Mouse (Mus musculus) gastrocnemius, adult 8-10 months (tissue): ENCODE data around the gene Prim2. TPM values are rescaled to one million over a fixed set of nuclear protein-coding genes. Genes with fewer than 3 reads are reported as not detected.
"Not testable (repeated sequence)": the region's sequence is repeated elsewhere in the genome, so short reads cannot be mapped to it uniquely, and the experiment has no call there.

Experiments used
- DNase-seq, 2 experiments: peaks; one replicate each; pipeline ENCODE4 v3.0.0; 2022; ENCODE audit warnings: low spot score in 2 of 2
- total RNA-seq, 4 experiments: library from RNA; stranded (reverse); gene quantifications; 2 replicates each; pipeline ENCODE4 v1.2.4; 2022

Prim2 gene
- total RNA-seq, 4 experiments from 2014 or later, result 0.90 to 1.5 (median 1.2) TPM

DNA sequence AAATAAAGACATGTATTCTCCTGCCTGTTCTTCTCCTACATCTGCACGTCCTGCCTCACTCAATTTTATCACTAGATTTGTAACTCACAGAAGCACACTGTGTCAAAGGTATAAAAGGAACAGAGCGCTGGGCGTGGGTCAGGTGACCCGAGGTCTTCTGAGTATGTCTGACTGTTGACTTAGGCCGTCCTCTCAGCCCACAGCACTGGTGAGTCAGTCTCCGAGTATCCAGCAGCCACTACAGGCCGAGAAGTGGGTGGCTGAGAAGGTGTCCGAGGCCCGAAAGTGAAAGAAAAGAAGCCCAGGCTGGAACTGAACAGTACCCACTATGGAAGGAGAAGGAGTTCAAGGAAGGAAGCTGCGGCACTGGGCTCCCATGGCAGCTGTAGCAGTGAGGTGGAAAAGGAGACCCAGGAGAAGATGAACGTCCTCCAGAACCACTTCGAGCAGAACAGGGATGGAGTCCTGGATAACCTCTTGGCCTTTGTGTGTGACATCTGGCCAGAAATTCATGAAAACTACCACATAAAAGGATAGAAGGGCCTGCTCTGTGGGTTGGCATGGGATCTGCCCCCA lies 11.9 kb downstream of the Prim2 start:
- DNase-seq, result no peak

DNA sequence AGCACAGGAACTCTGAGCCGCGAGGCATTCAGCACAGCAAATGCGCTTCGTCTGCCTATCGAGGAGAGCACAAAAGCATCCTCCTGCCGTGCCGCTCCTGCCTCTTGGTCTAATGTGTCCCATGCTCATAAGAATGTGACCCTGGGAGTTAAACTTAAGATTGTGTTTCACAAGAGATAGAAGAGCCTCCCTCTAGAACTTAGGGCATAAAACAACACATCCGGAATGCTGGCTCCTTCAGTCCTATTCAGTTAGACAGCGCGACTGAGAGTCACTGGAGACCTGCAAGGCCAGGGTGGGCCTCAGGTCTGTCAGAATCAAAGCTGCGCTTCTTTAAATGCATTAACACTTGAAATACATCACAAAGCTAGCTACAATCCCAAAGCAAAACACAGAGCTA lies 18.7 kb downstream of the Prim2 start:
- DNase-seq, result no peak

DNA sequence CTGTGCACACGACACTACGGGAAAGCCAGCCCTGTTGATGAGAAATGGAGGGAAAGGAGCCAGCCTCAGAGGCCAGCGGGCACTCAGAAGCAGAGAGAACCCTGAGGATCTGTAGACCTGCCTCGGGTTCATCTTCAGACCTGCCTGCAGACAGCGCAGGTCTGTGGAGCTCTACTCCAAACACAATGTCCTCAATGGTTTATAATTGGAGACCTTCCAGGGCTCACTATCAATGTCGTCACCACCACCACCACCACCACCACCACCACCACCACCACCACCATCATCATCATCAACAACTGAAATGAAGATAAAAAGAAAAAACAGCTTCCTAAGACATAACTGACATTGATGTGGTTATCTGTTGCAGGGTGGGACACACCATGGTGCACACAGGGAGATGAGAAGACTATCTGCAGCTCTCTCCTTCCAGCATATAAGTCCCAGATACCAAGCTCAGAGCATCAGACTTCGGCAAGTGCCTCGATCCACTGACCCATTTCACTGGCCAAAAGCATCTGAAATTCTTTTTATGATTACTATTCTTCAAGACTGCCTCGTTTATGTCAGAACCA lies 20.0 kb downstream of the Prim2 start:
- DNase-seq, result no peak

DNA sequence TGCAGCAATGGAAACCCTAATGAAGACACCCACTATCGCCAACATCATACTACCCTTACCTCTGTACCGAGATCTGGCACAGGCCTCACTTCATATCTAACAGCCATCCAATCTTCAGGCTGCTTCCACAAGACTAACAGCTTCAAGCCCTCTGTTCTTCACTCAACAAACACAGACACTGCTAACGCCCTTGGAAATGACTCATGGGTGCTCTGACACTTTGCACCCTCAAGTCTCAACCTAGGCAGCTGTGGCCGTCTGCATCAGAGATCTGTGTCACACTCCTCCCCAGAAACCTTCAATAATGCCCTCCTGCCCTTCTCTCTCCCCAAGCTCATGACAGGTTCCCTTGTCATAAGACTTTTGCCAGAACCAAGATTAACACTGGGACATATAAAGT lies 20.6 kb downstream of the Prim2 start:
- no peak for DNase-seq

DNA sequence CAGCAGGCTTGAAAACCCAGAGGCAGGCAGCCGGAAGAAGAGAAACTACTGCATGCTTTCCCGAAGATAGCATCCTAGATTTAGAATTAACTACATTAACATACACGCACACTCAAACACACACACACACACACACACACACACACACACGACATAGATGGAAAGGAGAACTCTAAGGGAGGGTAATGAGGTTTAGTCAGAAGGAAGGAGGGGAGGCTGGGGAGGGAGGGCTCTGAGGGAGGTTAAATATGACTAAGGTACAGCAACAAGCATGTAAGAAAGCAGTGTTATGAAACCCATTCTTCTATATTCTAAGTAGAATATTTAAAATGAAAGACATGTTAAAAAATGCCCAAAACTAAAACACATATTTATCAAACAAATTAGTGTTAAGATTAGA lies 21.9 kb downstream of the Prim2 start:
- no peak for DNase-seq

DNA sequence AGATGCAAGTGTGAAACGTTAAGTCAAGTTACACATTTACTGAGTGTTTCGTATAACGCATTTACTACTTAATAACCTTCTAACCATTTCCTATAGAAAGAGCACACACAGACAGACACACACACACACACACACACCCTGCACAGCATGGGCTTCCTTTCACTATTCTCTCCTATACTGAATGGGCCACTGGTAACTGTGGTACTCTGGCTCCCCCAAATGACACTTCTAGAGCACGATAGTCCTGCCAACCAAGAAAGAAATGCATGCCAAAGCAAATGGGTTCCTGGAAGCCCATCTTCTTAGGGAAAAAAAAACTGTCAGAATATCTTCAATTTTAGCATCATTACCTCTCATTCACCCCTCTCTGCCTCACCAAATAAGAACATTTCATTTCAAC lies 22.4 kb downstream of the Prim2 start:
- no peak for DNase-seq

DNA sequence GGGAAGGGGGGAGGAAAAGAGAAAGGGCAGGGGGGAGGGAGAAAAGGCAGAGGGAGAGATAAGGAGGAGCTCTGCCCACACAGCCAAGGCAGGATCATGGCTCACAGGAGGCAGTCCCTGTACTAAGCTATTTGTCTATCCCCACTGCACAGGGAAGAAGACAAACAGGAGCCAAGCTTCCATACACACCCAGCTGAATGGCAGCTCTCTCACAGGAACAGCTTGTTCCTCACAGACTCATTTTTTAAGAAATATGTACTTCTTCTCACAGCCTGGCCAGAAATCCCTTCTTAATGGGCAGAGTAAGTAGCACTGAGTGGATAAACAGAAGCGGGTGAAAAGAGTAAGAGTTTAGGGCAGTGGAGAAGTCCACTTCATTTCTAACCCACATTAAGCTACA lies 23.9 kb downstream of the Prim2 start:
- DNase-seq, result no peak

DNA sequence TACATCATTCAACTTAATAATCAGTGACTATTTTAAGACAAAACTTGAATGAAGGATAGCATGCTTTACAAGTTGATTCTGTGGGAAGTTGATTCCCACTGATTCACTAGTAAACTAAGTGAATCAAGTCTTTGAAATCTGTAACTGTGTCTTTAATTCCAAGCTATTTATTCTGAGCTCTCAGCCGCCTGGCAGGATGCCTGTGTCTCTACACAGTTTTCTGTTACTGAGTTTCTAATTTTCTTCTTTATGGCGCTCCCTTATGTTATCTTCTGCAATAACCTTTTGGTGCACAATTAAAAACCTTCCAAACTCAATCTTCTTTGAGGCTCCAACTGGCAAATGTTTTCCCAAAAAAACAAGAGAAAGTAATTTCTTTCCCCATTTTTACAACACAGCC lies 28.5 kb downstream of the Prim2 start:
- DNase-seq, result no peak

DNA sequence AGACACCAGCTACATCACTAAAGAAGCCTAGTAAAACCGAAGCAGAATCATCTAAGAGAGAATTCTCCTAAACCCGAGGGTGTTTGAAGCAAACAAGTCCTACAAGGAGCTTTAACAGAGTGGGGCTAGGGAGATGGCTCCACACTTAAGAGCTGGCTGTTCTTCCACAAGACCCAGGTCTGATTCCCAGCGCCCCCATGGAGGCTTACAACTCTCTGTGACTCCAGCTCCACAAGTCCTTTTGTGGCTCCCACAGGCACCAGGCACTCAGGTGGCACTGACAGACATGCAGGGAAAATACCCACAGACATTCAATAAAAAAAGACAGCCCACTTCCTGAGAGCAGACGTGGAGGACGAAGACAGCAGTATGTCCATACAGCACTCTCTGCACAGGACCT lies 29.5 kb downstream of the Prim2 start:
- no peak for DNase-seq

DNA sequence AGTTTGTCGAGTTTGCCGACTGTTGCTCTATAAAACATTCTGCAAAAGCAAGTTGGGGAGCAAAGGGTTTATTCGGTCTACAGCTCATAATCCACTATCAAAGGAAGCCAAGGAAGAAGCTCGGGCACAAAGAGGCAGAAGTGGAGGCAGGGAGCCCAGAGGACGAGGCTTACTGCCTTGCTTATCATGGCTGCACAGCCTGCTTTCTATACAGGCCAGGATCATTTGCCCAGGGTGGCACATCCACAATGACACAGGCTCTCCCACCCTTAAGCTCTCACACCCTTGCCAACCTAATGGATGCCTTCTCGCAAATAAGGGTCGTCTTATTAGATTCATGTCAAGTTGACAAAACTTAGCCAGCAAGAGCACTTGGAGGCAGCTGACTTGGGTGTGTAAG lies 30.4 kb downstream of the Prim2 start:
- DNase-seq, result no peak

DNA sequence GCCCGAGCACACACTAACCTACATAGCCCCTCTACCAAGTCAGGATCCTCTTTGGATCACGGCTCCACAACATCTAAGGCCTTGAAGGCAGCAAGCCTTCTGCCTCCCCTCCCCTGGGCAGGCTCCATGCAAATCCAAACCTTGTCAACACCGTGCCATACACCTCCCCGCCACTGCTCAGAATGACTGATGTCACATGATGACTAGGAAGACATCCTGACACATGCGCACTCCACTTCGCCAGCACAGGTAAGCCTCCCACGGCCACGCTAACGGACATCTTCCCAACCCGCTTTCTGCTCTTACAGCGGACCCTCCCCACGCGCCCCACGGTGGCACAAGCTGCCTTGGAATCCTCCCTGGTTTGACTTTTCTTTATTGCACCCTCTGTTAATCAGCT lies 31.8 kb downstream of the Prim2 start:
- no peak for DNase-seq

DNA sequence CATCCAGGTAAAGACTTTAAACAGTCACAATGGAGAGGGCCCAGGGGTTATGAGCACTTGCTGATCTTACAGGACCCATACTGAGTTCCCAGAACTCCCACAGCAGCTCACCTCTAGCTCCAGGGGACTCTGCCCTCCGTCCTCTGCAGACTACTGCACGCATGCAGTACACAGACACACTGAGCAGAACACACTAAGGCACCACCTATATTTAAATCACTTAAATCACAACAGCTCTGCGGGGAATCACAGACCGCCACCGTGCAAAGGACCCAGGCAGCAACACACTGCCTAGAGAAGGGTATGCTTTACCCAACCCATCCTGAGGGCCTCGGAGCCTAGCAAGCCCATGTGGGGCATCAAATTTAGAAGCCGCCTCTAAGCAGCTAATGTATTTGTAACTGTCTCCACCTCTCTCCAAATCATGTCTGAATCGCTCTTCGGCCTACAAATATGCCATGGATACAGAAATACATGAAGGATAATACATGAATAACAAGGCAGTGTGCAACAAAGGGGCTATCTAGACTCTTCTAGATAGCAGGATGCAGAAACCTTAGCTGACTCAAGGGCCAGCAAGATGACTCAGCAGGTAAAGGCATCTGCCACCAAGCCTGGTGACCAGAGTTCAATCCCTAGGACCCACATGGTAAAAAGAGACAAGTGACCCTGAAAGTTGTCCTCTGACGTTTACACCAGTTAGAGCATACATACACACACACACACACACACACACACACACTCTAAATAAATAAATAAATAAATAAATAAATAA lies 33.0 kb downstream of the Prim2 start:
- DNase-seq, result no peak

DNA sequence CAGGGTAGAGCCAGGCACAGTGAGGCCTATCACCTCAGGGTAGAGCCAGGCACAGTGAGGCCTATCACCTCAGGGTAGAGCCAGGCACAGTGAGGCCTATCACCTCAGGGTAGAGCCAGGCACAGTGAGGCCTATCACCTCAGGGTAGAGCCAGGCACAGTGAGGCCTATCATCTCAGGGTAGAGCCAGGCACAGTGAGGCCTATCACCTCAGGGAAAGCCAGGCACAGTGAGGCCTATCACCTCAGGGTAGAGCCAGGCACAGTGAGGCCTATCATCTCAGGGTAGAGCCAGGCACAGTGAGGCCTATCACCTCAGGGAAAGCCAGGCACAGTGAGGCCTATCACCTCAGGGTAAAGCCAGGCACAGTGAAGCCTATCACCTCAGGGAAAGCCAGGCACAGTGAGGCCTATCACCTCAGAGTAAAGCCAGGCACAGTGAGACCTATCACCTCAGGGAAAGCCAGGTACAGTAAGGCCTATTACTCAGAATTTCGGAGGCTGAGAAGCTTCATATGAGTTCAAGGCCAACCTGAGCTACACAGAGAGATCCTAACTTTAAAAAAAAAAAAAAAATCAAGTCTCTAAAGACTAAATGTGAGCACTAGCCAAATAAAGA lies 38.5 kb downstream of the Prim2 start:
- DNase-seq, result not testable (repeated sequence)

DNA sequence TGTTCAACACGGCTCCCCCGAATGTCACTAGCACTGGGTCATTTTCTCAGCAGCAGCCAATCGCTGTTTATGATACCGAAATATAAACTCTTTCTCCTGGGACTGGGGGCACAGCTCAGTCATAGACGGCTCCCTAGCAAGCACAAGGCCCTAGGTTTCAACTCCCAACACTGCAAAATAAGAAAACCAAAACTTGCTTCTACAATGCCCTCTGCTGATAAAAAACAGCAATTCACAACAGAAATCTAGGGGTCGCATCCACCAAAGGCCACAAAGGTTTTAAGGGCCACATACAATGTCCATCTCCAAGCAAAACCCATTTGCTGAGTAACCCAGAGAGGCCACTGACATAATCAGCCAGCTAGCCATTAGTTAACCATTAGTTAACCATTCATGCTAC lies 41.8 kb downstream of the Prim2 start:
- DNase-seq, result no peak

DNA sequence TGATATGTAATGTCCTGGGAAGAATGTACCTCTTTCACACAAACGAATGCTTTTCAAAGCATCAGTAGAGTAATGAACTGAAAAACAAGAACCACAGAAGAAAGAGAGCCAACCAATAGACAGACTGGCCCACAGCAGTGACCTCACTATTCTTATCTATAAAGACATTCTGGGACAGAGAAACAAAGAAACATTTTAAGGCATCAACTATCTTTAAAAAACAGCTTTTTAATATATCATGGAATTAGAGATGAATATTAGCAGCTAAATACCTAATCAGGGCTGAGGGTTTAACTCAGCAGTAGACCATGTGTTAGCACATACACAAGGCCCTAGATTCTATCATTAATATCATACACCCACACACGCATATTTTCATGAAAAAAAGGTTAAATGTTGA lies 42.5 kb downstream of the Prim2 start:
- DNase-seq, result no peak

DNA sequence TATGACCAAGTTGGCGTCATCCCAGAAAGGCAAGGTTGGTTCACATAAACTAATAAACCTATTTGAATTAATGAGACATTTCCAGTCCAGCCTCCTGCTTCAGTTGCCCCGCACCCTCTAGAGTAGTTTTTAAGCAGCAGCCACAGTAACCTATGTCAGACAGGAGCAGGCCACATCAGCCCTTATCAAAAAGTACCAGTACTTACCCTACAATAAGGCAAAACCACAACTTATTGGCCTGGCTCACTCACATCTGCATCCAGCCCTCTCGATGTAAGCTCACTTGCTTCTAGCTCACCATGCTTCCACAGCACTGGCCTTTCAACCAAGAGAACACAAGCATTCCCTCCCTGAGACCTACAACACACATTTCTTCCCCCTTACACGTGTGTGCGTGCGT lies 44.7 kb downstream of the Prim2 start:
- DNase-seq, result no peak

DNA sequence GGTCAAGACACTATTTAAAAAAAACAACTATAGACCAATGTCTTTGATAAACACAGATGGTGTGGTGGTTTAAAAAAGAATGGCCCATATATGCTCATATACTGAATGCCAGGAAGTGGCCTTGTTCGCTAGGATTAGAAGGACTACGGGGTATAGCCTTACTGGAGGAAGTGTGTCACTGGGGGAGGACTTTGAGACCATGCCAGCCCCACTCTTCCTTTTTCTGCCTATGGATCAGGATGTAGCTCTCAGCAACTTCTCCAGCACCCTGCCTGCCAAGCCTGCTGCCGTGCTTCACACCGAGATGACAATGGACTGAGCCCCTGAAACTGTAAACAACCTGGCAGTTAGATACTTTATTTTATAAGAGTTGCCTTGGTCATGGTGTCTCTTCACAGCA lies 45.2 kb downstream of the Prim2 start:
- DNase-seq, result no peak

DNA sequence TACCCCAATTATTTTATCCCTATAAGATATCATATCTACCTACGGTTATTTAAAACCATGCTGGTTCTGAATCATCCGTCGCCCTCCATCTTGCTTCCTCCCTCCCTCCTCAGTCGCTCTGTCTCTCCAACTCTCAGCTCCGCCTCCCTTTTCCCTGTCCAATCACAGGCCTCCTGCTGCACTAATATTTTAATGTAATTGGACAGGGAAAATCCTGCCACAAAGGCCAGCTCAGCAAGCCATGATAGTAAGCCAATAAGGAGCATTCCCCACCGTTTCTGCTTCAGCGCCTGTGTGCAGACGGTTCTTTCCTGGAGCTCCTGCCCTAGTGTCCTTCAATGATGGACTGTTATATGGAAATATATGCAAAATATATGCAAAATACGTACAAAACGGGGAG lies 47.8 kb downstream of the Prim2 start:
- no peak for DNase-seq

DNA sequence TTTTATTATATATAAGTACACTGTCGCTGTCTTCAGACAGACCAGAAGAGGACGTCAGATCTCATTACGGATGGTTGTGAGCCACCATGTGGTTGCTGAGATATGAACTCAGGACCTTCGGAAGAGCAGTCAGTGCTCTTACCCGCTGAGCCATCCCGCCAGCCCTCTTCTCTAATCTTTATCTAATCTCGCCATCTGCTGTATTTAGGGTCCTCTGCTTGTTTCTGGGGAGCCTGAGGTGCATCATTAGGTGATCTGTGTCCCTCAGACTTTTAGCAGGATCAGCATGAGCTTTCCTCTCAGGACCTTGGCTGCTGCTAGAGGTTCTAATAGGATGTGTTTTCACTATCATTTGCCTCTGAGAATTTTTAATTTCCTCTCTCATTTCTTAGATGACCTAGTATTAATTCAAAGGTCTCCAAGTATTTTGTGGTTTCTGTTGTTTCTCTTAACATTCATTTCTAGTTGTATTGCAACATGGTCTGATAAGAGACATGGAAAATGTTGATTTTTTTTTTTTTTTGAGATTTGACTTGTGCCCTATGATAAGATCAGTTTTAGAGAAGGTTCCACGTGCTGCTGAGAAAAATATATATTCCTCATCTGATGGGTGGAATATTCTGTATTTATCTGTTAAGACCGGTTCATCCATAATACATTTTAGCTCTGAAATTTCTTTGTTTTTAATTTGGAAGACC lies 49.4 kb downstream of the Prim2 start:
- no peak for DNase-seq

DNA sequence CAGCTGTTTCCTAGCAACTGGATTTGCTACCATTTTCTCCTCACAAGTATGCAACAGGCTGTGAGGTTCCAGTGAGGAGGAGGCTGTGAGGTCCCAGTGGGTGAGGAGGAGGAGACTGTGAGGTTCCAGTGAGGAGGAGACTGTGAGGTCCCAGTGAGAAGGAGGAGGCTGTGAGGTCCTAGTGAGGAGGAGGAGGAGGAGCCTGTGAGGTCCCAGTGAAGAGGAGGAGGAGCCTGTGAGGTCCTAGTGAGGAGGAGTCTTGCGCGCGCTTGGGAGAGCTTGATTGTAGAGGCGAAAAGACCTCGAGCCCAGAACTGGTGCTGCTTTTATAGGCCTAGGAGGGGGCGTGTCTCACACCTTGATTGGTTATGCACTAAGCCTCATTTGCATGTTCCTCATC lies 53.0 kb downstream of the Prim2 start:
- not testable (repeated sequence) for DNase-seq

DNA sequence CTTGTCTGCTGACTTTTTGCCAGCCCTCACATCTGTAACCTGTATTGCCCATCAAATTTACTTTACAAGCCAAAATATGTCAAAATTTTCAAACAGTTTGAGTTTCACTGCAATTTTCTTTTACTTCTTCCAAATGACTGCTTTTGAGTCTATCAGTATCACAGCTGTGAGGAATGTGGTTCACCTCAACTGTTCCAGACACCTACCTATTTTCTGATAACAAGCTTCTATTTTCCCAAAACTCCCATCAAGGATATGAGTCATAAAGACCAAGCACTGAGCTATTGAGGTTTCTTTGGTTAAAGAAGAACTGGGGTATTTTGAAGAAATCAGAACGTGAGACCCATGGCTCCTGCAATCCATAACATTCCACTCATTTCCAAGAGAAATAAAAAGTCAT lies 57.5 kb downstream of the Prim2 start:
- DNase-seq, result no peak
